Mouse (Mus musculus) liver, embryonic 12.5 days (tissue): Measurements from ENCODE around the gene Lrba. TPM values are rescaled to one million over a fixed set of nuclear protein-coding genes. Genes with fewer than 3 reads are reported as not detected.
A peak's percentile ranks its signal among the peaks of the same experiment; 100 is the strongest.

Experiments used
- ATAC-seq: fragments of 200-750 bp; cut with Nextera tagmentation; 2 replicates; pipeline ENCODE4 v1.8.0; 2017; ENCODE audit warnings: moderate number of reproducible peaks, mild to moderate bottlenecking, moderate library complexity
- H3K27ac ChIP-seq: fragments of 300-500 bp; sonication (generic); 2 replicates; pipeline ENCODE4 v1.5.1; 2016; ENCODE audit warnings: mild to moderate bottlenecking
- H3K27me3 ChIP-seq: fragments of 300-500 bp; sonication (generic); replicated peaks from 2 replicates; pipeline ENCODE4 v1.6.1; 2016; ENCODE audit warnings: mild to moderate bottlenecking, moderate library complexity
- H3K36me3 ChIP-seq: fragments of 300-500 bp; sonication (generic); 2 replicates; pipeline ENCODE4 v1.6.1; 2016; ENCODE audit warnings: mild to moderate bottlenecking, moderate library complexity
- H3K4me1 ChIP-seq: fragments of 300-500 bp; sonication (generic); 2 replicates; pipeline ENCODE4 v1.6.1; 2016
- H3K4me2 ChIP-seq: fragments of 300-500 bp; sonication (generic); 2 replicates; pipeline ENCODE4 v1.6.1; 2016; ENCODE audit warnings: mild to moderate bottlenecking, moderate library complexity
- H3K4me3 ChIP-seq: fragments of 300-500 bp; sonication (generic); 2 replicates; pipeline ENCODE4 v1.5.1; 2016; ENCODE audit warnings: mild to moderate bottlenecking, moderate library complexity
- H3K9ac ChIP-seq: fragments of 300-500 bp; sonication (generic); 2 replicates; pipeline ENCODE4 v1.6.1; 2016; ENCODE audit warnings: mild to moderate bottlenecking, moderate library complexity
- H3K9me3 ChIP-seq: fragments of 300-500 bp; sonication (generic); replicated peaks from 2 replicates; pipeline ENCODE4 v1.6.1; 2016; ENCODE audit warnings: mild to moderate bottlenecking, moderate library complexity
- WGBS: fragments of 180-500 bp; shearing (Covaris S2); methylation state at CpG from one replicate; pipeline ENCODE4 v1.1.7; 2016; ENCODE audit not compliant: insufficient replicate concordance; 5-methylcytosine and 5-hydroxymethylcytosine counted together
- polyA plus RNA-seq: library from polyadenylated mRNA; unstranded; fragments of >200 nt; fragmentation: Nextera tagmentation; extraction: Ambion mirVana; gene quantifications from 2 replicates; pipeline ENCODE4 v1.2.1, GENCODE M21; 2016

The Lrba gene
- polyA plus RNA-seq, 1 experiment from 2014 or later, result 3.6 TPM

DNA sequence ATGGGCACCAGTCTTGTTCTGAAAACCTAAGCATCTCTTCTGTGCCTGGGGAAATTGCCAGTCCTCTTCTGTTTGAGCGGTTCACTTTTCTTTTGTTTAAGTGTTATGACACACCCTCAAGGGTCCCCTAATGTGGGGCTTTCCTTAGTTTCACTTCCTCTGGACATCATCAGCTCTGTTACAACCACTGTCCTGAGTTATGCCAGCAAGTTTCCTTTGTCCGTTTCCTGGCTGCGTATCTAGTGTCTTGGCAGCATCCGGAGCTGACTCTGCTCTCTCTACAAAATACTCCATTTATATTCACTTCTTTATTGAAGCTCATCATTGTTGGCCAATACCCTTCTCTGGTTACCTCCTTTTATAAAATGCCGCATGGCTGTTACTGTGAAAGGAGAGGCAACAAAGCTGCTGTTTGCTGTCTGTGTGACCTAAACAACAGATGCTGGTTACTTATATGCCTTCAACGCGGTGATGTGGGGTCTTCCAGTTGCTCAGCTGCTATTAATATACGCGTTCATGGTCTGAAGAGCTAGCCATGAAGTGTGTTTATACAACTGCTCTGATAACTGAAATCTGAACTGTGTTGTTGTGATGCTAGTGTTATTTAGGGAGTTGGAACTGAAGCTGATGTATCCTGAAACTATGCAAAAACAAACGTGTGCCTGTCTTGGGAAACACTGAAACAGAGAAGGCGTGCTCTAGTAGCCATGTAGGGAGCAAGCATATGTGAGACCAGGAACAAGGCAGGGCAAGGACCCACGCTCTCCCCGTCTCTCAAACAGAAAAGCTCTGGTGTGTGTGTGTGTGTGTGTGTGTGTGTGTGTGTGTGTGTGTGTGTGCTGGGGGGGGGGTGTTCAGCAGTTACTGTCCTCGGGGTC, 550.3 kb downstream of the Lrba start:
- Histone ChIP-seq H3K4me1 (no peaks in the 10 kb centered on the region), H3K36me3 (no peaks in the 10 kb centered on the region; the same call in 1 of the 2 replicates), H3K9me3 (no peaks in the 10 kb centered on the region), H3K27me3 (no peaks in the 10 kb centered on the region), H3K4me3 (no peak overlapping the region), H3K4me2 (no peak overlapping the region), H3K27ac (no peak overlapping the region), H3K9ac (no peak overlapping the region)
- no peak for ATAC-seq
- 49% methylated on average over 14 of the region's 14 CpGs for WGBS

DNA sequence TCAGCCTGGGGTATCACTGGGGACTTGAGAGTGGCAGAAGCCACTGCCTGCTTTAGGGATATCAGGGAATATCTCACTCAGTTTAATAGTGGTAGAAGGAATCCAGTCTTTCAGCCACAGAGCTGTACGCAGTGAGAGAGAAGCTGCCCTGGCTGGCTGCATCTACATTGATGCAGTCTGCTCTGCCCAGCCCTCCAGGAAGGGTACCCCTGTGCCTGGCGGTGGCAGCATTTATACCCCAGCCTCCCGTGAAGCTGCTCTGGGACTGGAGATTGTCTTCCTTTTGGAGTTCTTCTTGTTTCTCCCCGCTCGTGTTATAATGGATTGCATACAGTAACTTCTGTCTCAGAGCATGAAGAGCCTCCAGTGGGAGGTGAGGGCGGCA, 551.0 kb downstream of the Lrba start:
- no peak for ATAC-seq
- no peaks in the 10 kb centered on the region for H3K4me1 ChIP-seq
- H3K27ac ChIP-seq, result no peak overlapping the region
- H3K36me3 ChIP-seq, result no peaks in the 10 kb centered on the region; the same call in 1 of the 2 replicates
- no peak overlapping the region for H3K4me2 ChIP-seq
- no peak overlapping the region for H3K4me3 ChIP-seq
- 65% methylated on average over 6 of the region's 6 CpGs for WGBS
- H3K27me3 ChIP-seq, result no peaks in the 10 kb centered on the region
- no peak overlapping the region for H3K9ac ChIP-seq
- no peaks in the 10 kb centered on the region for H3K9me3 ChIP-seq

DNA sequence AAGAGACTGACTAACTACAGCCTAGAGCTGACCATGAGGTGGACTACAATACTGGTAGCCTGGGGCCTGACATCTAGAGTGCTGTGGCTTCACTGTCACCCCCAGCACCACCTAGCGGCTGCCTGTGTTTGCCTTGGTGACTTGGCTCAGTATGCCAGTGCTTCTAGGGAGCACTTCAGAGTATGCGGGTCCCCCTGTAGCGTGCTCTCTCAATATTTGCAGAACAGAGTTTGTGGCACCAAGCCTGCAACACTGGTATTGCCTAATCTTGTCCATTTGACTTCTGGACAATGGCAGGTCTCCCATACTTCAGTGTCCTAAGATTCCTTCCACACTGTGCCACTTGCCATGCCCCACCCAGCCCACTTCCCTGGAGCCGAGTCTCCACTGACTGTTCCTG, 555.2 kb downstream of the Lrba start:
- no peaks in the 10 kb centered on the region for H3K4me1 ChIP-seq
- H3K27me3 ChIP-seq, result no peaks in the 10 kb centered on the region
- no peak overlapping the region for H3K27ac ChIP-seq
- H3K9me3 ChIP-seq, result no peaks in the 10 kb centered on the region
- no peak overlapping the region for H3K9ac ChIP-seq
- H3K36me3 ChIP-seq, result no peaks in the 10 kb centered on the region; the same call in 1 of the 2 replicates
- WGBS, result 64% methylated on average over 4 of the region's 4 CpGs
- H3K4me2 ChIP-seq, result no peak overlapping the region
- H3K4me3 ChIP-seq, result no peak overlapping the region
- ATAC-seq, result peak; percentile 35; the same call in 1 of the 2 replicates

DNA sequence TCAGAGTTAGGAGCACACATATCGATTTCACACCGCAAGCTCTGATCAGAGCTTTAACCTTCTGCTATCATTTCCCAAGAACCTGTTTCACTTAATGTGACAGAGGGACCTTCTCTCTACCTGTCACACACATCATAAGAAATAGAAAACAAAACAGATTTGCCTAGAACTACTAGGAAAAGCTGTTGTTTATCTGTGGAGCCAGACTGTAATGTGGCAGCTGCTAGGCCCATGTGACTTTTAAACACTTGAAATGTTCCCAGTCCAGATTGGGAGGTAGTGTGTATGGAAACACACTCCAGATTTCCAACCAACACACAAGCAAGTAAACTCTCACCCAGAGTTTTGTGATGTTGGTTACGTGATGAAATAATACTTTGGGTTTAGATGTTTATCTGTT, 559.6 kb downstream of the Lrba start:
- no peak for ATAC-seq
- no peaks in the 10 kb centered on the region for H3K27me3 ChIP-seq
- WGBS, result 92% methylated on average over 3 of the region's 3 CpGs
- no peak overlapping the region for H3K27ac ChIP-seq
- no peaks in the 10 kb centered on the region for H3K4me1 ChIP-seq
- no peaks in the 10 kb centered on the region for H3K9me3 ChIP-seq
- no peak overlapping the region for H3K4me3 ChIP-seq
- no peak overlapping the region for H3K4me2 ChIP-seq
- H3K9ac ChIP-seq, result no peak overlapping the region
- peaks cover 13% of the 10 kb centered on the region for H3K36me3 ChIP-seq

DNA sequence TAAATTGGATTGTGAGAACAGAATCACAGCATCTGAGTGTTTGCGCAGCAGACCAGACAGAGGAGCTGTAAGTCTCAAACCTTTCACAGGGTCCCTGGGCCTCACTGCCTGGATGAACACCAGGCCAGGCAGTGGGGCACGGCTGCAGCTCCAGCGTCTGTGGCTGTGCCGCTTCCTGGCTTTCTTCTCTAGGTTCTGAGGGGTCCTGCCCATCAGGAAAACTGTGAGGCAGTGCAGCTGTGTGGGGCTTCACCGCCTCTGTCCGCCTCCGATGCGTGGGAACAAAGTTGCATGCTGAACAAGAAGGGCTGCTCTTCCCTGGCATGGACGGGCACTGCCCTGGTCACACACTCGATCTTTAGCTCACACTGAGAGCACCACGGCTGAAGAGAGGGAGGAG, 560.5 kb downstream of the Lrba start:
- no peaks in the 10 kb centered on the region for H3K27me3 ChIP-seq
- no peaks in the 10 kb centered on the region for H3K4me1 ChIP-seq
- WGBS, result 51% methylated on average over 11 of the region's 11 CpGs
- peaks cover 17% of the 10 kb centered on the region for H3K36me3 ChIP-seq
- no peak overlapping the region for H3K9ac ChIP-seq
- H3K9me3 ChIP-seq, result no peaks in the 10 kb centered on the region
- no peak overlapping the region for H3K4me2 ChIP-seq
- H3K4me3 ChIP-seq, result no peak overlapping the region
- H3K27ac ChIP-seq, result no peak overlapping the region
- no peak for ATAC-seq

DNA sequence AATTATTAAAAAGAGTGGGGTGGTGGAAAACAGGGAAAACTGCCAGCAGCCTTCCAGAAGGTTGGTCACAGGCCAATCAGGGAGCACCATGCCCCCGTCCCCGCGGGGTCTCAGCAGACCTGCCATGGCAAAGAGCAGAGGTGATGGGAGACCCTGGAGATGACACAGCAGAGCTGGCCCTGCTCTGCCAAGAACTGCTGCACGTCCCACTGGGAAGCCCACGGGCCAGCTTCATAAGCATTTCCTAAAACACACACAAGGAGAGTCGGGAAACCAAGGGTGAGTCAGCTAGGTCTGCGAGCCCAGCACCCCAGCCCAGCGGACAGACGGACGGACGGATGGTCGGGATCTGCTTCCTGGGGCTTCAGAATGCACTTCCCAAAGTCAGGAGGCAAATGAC, 561.8 kb downstream of the Lrba start:
- no peak overlapping the region for H3K9ac ChIP-seq
- no peak overlapping the region for H3K27ac ChIP-seq
- H3K4me3 ChIP-seq, result no peak overlapping the region
- H3K4me1 ChIP-seq, result no peaks in the 10 kb centered on the region
- H3K36me3 ChIP-seq, result peaks cover 29% of the 10 kb centered on the region
- 89% methylated on average over 12 of the region's 12 CpGs for WGBS
- no peak for ATAC-seq
- no peaks in the 10 kb centered on the region for H3K27me3 ChIP-seq
- no peaks in the 10 kb centered on the region for H3K9me3 ChIP-seq
- no peak overlapping the region for H3K4me2 ChIP-seq

DNA sequence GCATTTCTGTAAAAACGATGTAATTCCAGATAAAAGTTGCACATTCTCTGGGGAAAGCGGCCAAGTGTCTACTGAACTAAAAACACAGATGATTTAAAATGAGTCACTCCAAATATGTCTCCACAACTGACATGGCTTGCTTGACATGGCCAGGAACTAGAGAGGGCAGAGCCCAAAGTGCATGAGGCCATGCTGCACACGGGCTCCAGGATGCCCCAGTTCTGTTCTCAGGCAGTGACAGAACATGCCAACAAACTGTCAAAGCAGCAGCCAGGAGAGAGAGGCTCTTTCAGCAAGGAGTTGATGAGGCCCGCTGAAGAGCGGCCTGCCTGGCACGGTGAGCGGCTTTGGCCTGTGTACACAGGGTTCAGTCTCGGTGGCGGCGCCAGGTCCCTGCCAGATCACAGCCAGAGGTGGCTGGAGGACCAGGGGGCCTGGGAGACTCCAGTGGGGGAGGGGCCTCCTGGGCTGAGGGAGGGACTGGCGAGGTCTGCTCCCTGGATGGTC, 562.4 kb downstream of the Lrba start:
- no peaks in the 10 kb centered on the region for H3K27me3 ChIP-seq
- ATAC-seq, result no peak
- no peaks in the 10 kb centered on the region for H3K4me1 ChIP-seq
- no peak overlapping the region for H3K4me3 ChIP-seq
- no peak overlapping the region for H3K27ac ChIP-seq
- H3K36me3 ChIP-seq, result peaks cover 33% of the 10 kb centered on the region
- no peak overlapping the region for H3K9ac ChIP-seq
- no peaks in the 10 kb centered on the region for H3K9me3 ChIP-seq
- 78% methylated on average over 11 of the region's 11 CpGs for WGBS
- H3K4me2 ChIP-seq, result no peak overlapping the region

DNA sequence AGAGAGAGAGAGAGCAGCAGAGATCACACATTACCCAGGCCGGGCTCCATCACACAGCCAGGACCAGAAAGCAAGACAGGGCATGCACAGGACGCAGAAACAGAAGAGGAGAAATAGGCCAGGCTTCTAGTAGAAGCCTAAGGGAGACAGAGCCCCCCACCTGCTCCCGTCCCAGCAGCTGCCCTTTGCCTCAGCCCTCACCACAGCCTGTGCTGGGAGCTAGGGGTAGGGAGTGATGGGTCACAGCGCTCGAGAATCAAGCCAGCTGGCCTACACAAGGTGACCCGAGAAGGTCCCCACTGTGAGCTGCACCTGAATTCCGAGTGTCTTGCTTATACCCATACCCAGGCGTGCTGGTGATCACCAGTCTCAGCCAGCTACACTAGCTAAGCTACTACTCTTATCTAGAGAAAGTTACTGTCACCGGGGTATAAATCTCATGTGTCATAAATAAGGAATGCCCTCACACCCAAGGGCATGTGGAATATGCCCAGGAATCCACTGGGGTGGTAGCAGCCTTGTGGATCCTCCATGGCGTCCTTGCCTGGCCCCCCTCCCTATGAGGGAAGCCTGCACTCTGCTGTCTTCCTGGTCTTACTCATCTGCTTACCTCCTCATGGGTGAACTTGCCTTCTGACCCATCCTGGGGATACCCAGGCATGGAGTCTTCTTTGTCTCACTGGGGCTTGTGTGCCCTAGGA, 563.1 kb downstream of the Lrba start:
- Histone ChIP-seq H3K4me1 (no peaks in the 10 kb centered on the region), H3K9ac (no peak overlapping the region), H3K36me3 (peaks cover 38% of the 10 kb centered on the region), H3K4me2 (no peak overlapping the region), H3K9me3 (no peaks in the 10 kb centered on the region), H3K4me3 (no peak overlapping the region), H3K27me3 (no peaks in the 10 kb centered on the region), H3K27ac (no peak overlapping the region)
- 0 out of 2 replicates have a peak, but pooled peaks have one; percentile 31 for ATAC-seq
- WGBS, result 79% methylated on average over 10 of the region's 10 CpGs

DNA sequence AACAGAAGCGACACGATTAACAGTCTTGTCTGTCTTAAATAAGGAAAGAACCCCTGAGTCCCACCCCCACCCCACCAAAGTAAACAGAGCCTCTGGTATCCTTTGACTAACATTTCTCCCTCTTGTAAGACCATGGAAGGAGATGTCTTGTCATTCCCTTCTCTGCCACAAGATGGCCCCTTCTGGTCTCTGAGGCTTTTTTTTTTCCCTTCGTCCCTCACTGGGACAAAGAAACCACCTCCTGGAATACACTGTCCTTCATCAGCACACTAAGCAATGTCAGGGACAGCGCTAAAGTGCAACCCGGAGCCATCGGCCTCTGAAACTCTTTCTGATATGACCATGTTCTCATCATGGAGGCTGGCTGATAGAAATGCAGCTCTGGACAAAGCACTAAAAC, 564.2 kb downstream of the Lrba start:
- Histone ChIP-seq H3K4me2 (no peak overlapping the region), H3K9ac (no peak overlapping the region), H3K27ac (no peak overlapping the region), H3K36me3 (peaks cover 47% of the 10 kb centered on the region), H3K4me1 (0 out of 2 replicates have a peak, but pooled peaks cover 6% of the 10 kb centered on the region), H3K4me3 (no peak overlapping the region), H3K9me3 (no peaks in the 10 kb centered on the region), H3K27me3 (no peaks in the 10 kb centered on the region)
- no peak for ATAC-seq
- WGBS, result 46% methylated on average over 6 of the region's 6 CpGs

DNA sequence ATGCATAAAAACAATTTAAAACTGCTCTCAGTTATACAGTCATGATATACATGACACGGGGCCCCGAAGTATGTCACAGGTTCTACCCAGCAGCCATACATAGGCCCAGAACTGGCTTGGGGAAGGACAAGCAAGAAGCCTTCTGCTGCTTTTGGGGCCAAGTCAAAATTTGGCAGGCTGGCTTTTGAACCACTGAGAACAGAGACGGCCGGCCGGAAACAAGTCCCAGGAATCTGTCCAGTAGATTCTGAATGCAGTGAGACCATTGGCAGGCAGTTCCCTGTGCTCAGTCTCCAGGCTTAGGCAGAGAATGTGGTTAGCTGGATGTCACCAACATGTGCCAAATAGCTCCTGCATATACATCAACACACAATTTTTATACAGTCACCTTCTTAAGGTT, 565.3 kb downstream of the Lrba start:
- no peaks in the 10 kb centered on the region for H3K27me3 ChIP-seq
- H3K36me3 ChIP-seq, result peaks cover 48% of the 10 kb centered on the region
- 0 out of 2 replicates have a peak, but pooled peaks cover 8% of the 10 kb centered on the region for H3K4me1 ChIP-seq
- ATAC-seq, result no peak
- H3K4me2 ChIP-seq, result no peak overlapping the region
- no peaks in the 10 kb centered on the region for H3K9me3 ChIP-seq
- no peak overlapping the region for H3K9ac ChIP-seq
- WGBS, result 91% methylated on average over 5 of the region's 5 CpGs
- H3K4me3 ChIP-seq, result no peak overlapping the region
- no peak overlapping the region for H3K27ac ChIP-seq

DNA sequence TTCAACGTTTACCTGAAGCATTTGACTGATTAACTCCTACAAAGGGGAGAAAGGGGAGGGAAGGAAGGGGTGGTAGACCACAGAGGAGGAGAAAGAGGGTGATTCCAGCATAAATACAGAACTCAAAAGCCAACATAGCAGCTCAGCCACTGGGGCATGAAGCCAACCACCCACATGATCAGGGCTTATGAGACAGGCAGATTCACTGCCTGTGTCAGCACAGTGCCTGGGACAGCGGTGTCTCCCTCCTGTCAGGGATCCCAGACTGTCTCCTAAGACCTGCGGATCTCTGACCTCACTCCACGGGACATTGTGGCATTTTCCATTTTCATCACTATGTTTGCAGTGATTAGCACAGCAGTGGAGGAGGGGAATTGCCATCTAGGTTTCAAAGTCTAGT, 568.8 kb downstream of the Lrba start:
- Histone ChIP-seq H3K27me3 (no peaks in the 10 kb centered on the region), H3K4me2 (no peak overlapping the region), H3K4me1 (peaks cover 28% of the 10 kb centered on the region), H3K4me3 (no peak overlapping the region), H3K9ac (no peak overlapping the region), H3K27ac (no peak overlapping the region), H3K36me3 (peaks cover 35% of the 10 kb centered on the region), H3K9me3 (no peaks in the 10 kb centered on the region)
- 58% methylated on average over 4 of the region's 4 CpGs for WGBS
- no peak for ATAC-seq

DNA sequence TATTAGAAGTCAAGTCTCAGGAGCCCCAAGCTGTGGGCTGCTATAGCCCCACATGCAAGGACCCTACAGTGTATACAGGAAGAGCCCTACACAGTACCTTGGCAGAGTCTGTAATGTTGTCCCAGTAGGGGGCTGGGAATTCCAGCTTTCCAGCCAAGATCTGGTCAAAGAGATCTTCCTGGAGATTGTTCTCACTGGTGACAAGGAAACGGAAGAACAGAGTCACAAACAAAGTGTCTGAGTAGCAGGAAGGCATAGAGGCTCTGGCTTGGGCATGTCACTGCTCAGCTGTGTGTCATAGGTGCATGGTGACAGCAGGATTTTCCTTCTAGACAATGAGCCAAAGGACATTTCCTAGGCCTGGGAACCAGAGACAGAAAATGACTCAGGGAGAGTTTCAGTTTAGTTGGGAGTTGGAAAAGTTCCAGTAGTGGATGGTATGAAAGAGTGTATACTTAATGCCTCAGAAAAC, 569.3 kb downstream of the Lrba start:
- Histone ChIP-seq H3K27ac (no peak overlapping the region), H3K36me3 (peaks cover 35% of the 10 kb centered on the region), H3K4me1 (peaks cover 31% of the 10 kb centered on the region), H3K4me3 (no peak overlapping the region), H3K27me3 (no peaks in the 10 kb centered on the region), H3K4me2 (no peak overlapping the region), H3K9me3 (no peaks in the 10 kb centered on the region), H3K9ac (no peak overlapping the region)
- ATAC-seq, result no peak
- 69% methylated on average over 1 of the region's 1 CpGs for WGBS
